Mouse (Mus musculus) telencephalon, adult 2 months (tissue): ENCODE data around the gene Id3.

Experiments
- DNase-seq: peaks from one replicate; pipeline ENCODE4 v3.0.0-alpha.2; 2011; ENCODE audit warnings: low read depth, low spot score

Id3 gene

GRCm38 (mm10) chr4:136177612-136178474, 34.5 kb downstream of the Id3 start:
- no peak for DNase-seq

GRCm38 (mm10) chr4:136178475-136178921, 35.2 kb downstream of the Id3 start:
- DNase-seq: no peak

GRCm38 (mm10) chr4:136179456-136179855, 36.2 kb downstream of the Id3 start:
- DNase-seq: no peak

GRCm38 (mm10) chr4:136179998-136180397, 36.7 kb downstream of the Id3 start:
- peak; percentile 23 for DNase-seq

GRCm38 (mm10) chr4:136180408-136181330, 37.4 kb downstream of the Id3 start:
- peak; percentile 64 for DNase-seq

GRCm38 (mm10) chr4:136181367-136181766, 38.1 kb downstream of the Id3 start:
- no peak for DNase-seq

- DNase-seq: peak; percentile 21
Measured at GRCm38 (mm10) chr4:136185375-136185774, 42.1 kb downstream of the Id3 start.

GRCm38 (mm10) chr4:136186315-136186714, 43.0 kb downstream of the Id3 start:
- no peak for DNase-seq

GRCm38 (mm10) chr4:136186739-136187472, 43.6 kb downstream of the Id3 start:
- DNase-seq: no peak

- DNase-seq: no peak
Measured at GRCm38 (mm10) chr4:136188973-136189737, 45.9 kb downstream of the Id3 start.

GRCm38 (mm10) chr4:136189912-136190311, 46.6 kb downstream of the Id3 start:
- no peak for DNase-seq

- DNase-seq: no peak
Measured at GRCm38 (mm10) chr4:136193571-136193970, 50.3 kb downstream of the Id3 start.

- DNase-seq: no peak
Measured at GRCm38 (mm10) chr4:136195029-136195428, 51.7 kb downstream of the Id3 start.
